Mouse (Mus musculus): ENCODE measurements around the gene Tspan8. TPM values are rescaled to one million over a fixed set of nuclear protein-coding genes. Genes with fewer than 3 reads are reported as not detected.

Tspan8 gene
- 205 and 222 TPM in 2 replicates for polyA plus RNA-seq (2015; fragmentation: Nextera tagmentation; extraction: Ambion mirVana)

- Histone ChIP-seq H3K27me3 (replicated peaks) (no peaks in the 10 kb centered on the region), H3K36me3 (no peaks in the 10 kb centered on the region), H3K4me2 (replicated peaks) (peak within 1 kb of the TSS; percentile 32), H3K27ac (peak within 1 kb of the TSS; percentile 72), H3K9me3 (no peaks in the 10 kb centered on the region), H3K4me3 (replicated peaks) (peak within 1 kb of the TSS; percentile 31), H3K9ac (no peak within 1 kb of the TSS), H3K4me1 (replicated peaks) (no peaks in the 10 kb centered on the region)
- peak; percentile 14 for ATAC-seq
- 25% methylated on average over 6 of the region's 6 CpGs for WGBS
Observed at GRCm38 (mm10) chr10:115816511-115816910, at the start of gene Tspan8. Tspan8 (plus strand) TSS chr10:115816832.

GRCm38 (mm10) chr10:115770032-115770431, 46.6 kb upstream of the Tspan8 start:
- Histone ChIP-seq H3K27ac (no peak overlapping the region), H3K4me2 (replicated peaks) (no peak overlapping the region), H3K9ac (no peak overlapping the region), H3K4me3 (replicated peaks) (no peak overlapping the region), H3K27me3 (replicated peaks) (no peaks in the 10 kb centered on the region), H3K4me1 (replicated peaks) (no peaks in the 10 kb centered on the region), H3K36me3 (no peaks in the 10 kb centered on the region), H3K9me3 (no peaks in the 10 kb centered on the region)
- no peak for ATAC-seq
- WGBS, result 89% methylated on average over 8 of the region's 8 CpGs

GRCm38 (mm10) chr10:115774451-115774850, 42.2 kb upstream of the Tspan8 start:
- no peaks in the 10 kb centered on the region for H3K36me3 ChIP-seq
- peak; percentile 37; the same call in 1 of the 2 replicates for ATAC-seq

GRCm38 (mm10) chr10:115775945-115776905, 40.4 kb upstream of the Tspan8 start:
- Histone ChIP-seq H3K9me3 (no peaks in the 10 kb centered on the region), H3K9ac (no peak overlapping the region), H3K36me3 (no peaks in the 10 kb centered on the region), H3K4me1 (replicated peaks) (no peaks in the 10 kb centered on the region), H3K27ac (no peak overlapping the region), H3K27me3 (replicated peaks) (no peaks in the 10 kb centered on the region), H3K4me3 (replicated peaks) (no peak overlapping the region), H3K4me2 (replicated peaks) (no peak overlapping the region)
- 33% methylated on average over 17 of the region's 17 CpGs for WGBS
- no peak for ATAC-seq

More at GRCm38 (mm10) chr10:115774451-115774850, 42.2 kb upstream of the Tspan8 start:
- 33% methylated on average over 4 of the region's 4 CpGs for WGBS
- no peaks in the 10 kb centered on the region for H3K4me1 ChIP-seq (replicated peaks)
- H3K27me3 ChIP-seq (replicated peaks), result no peaks in the 10 kb centered on the region
- H3K9me3 ChIP-seq, result no peaks in the 10 kb centered on the region
- H3K9ac ChIP-seq, result no peak overlapping the region
- H3K27ac ChIP-seq, result no peak overlapping the region
- H3K4me3 ChIP-seq (replicated peaks), result no peak overlapping the region
- no peak overlapping the region for H3K4me2 ChIP-seq (replicated peaks)

- H3K4me3 ChIP-seq (replicated peaks), result no peak overlapping the region
- no peak overlapping the region for H3K9ac ChIP-seq
- H3K27ac ChIP-seq, result no peak overlapping the region
- H3K36me3 ChIP-seq, result no peaks in the 10 kb centered on the region
- ATAC-seq, result no peak
- no peak overlapping the region for H3K4me2 ChIP-seq (replicated peaks)
- 47% methylated on average over 5 of the region's 5 CpGs for WGBS
- no peaks in the 10 kb centered on the region for H3K9me3 ChIP-seq
- no peaks in the 10 kb centered on the region; the same call in 1 of the 2 replicates for H3K4me1 ChIP-seq (replicated peaks)
- H3K27me3 ChIP-seq (replicated peaks), result no peaks in the 10 kb centered on the region
Observed at GRCm38 (mm10) chr10:115777366-115777765, 39.3 kb upstream of the Tspan8 start.

- Histone ChIP-seq H3K27me3 (replicated peaks) (no peaks in the 10 kb centered on the region), H3K4me3 (replicated peaks) (no peak overlapping the region), H3K4me1 (replicated peaks) (no peaks in the 10 kb centered on the region; the same call in 1 of the 2 replicates), H3K9ac (no peak overlapping the region), H3K9me3 (no peaks in the 10 kb centered on the region), H3K27ac (no peak overlapping the region), H3K4me2 (replicated peaks) (no peak overlapping the region), H3K36me3 (no peaks in the 10 kb centered on the region)
- ATAC-seq, result no peak
- WGBS, result 56% methylated on average over 5 of the region's 5 CpGs
Observed at GRCm38 (mm10) chr10:115778624-115779023, 38.0 kb upstream of the Tspan8 start.

- no peaks in the 10 kb centered on the region for H3K27me3 ChIP-seq (replicated peaks)
- no peak overlapping the region for H3K4me2 ChIP-seq (replicated peaks)
- 63% methylated on average over 11 of the region's 11 CpGs for WGBS
- no peaks in the 10 kb centered on the region; the same call in 1 of the 2 replicates for H3K4me1 ChIP-seq (replicated peaks)
- H3K36me3 ChIP-seq, result no peaks in the 10 kb centered on the region
- no peaks in the 10 kb centered on the region for H3K9me3 ChIP-seq
- ATAC-seq, result peak; percentile 76
- H3K4me3 ChIP-seq (replicated peaks), result no peak overlapping the region
- H3K27ac ChIP-seq, result no peak overlapping the region
- no peak overlapping the region for H3K9ac ChIP-seq
Observed at GRCm38 (mm10) chr10:115780239-115781016, 36.2 kb upstream of the Tspan8 start.

- peak; percentile 66 for ATAC-seq
Observed at GRCm38 (mm10) chr10:115783232-115783631, 33.4 kb upstream of the Tspan8 start.

GRCm38 (mm10) chr10:115790788-115791187, 25.8 kb upstream of the Tspan8 start:
- no peak for ATAC-seq
- 82% methylated on average over 2 of the region's 2 CpGs for WGBS

More at GRCm38 (mm10) chr10:115783232-115783631, 33.4 kb upstream of the Tspan8 start:
- Histone ChIP-seq H3K9me3 (no peaks in the 10 kb centered on the region), H3K4me2 (replicated peaks) (no peak overlapping the region), H3K27me3 (replicated peaks) (no peaks in the 10 kb centered on the region), H3K4me3 (replicated peaks) (no peak overlapping the region), H3K36me3 (no peaks in the 10 kb centered on the region), H3K27ac (no peak overlapping the region), H3K4me1 (replicated peaks) (no peaks in the 10 kb centered on the region; the same call in 1 of the 2 replicates), H3K9ac (no peak overlapping the region)
- WGBS, result 26% methylated on average over 2 of the region's 2 CpGs

GRCm38 (mm10) chr10:115796072-115796788, 20.4 kb upstream of the Tspan8 start:
- no peak overlapping the region for H3K4me2 ChIP-seq (replicated peaks)
- H3K27me3 ChIP-seq (replicated peaks), result no peaks in the 10 kb centered on the region
- peak; percentile 88 for ATAC-seq
- H3K4me1 ChIP-seq (replicated peaks), result 0 out of 2 replicates have a peak, but pooled peaks cover 3% of the 10 kb centered on the region
- H3K27ac ChIP-seq, result no peak overlapping the region
- no peak overlapping the region for H3K4me3 ChIP-seq (replicated peaks)
- H3K9ac ChIP-seq, result no peak overlapping the region
- WGBS, result 54% methylated on average over 4 of the region's 4 CpGs
- H3K9me3 ChIP-seq, result no peaks in the 10 kb centered on the region
- no peaks in the 10 kb centered on the region for H3K36me3 ChIP-seq

More at GRCm38 (mm10) chr10:115790788-115791187, 25.8 kb upstream of the Tspan8 start:
- H3K36me3 ChIP-seq, result no peaks in the 10 kb centered on the region
- 0 out of 2 replicates have a peak, but pooled peaks cover under 1% of the 10 kb centered on the region for H3K4me1 ChIP-seq (replicated peaks)
- H3K9me3 ChIP-seq, result no peaks in the 10 kb centered on the region
- H3K27ac ChIP-seq, result no peak overlapping the region
- H3K27me3 ChIP-seq (replicated peaks), result no peaks in the 10 kb centered on the region
- H3K4me2 ChIP-seq (replicated peaks), result no peak overlapping the region
- no peak overlapping the region for H3K9ac ChIP-seq
- no peak overlapping the region for H3K4me3 ChIP-seq (replicated peaks)

GRCm38 (mm10) chr10:115801464-115801863, 15.2 kb upstream of the Tspan8 start:
- peak; percentile 70 for ATAC-seq
- Histone ChIP-seq H3K4me3 (replicated peaks) (no peak overlapping the region), H3K4me1 (replicated peaks) (no peaks in the 10 kb centered on the region), H3K27me3 (replicated peaks) (no peaks in the 10 kb centered on the region), H3K4me2 (replicated peaks) (no peak overlapping the region), H3K36me3 (no peaks in the 10 kb centered on the region), H3K27ac (no peak overlapping the region), H3K9me3 (no peaks in the 10 kb centered on the region), H3K9ac (no peak overlapping the region)
- 45% methylated on average over 3 of the region's 3 CpGs for WGBS
